Mouse (Mus musculus): ENCODE data around the gene Btbd7. TPM values are rescaled to one million over a fixed set of nuclear protein-coding genes. Genes with fewer than 3 reads are reported as not detected.

Btbd7 gene
- polyA plus RNA-seq, 1 experiment from 2014 or later: 24.0 TPM

- 97% methylated on average over 5 of the region's 5 CpGs for WGBS
- no peak overlapping the region for H3K4me2 ChIP-seq (replicated peaks; ENCODE audit: low read depth, low read length)
- no peak overlapping the region for H3K27ac ChIP-seq (ENCODE audit: low read depth, low read length)
- no peak overlapping the region for H3K9ac ChIP-seq (ENCODE audit: low read depth, low read length)
- no peaks in the 10 kb centered on the region; the same call in 1 of the 2 replicates for H3K9me3 ChIP-seq (ENCODE audit: control insufficient read depth, low read length)
- H3K4me3 ChIP-seq (ENCODE audit: low read length): no peak overlapping the region
- H3K27me3 ChIP-seq (ENCODE audit: control insufficient read depth, insufficient read depth, low read length): no peaks in the 10 kb centered on the region
- ATAC-seq (ENCODE audit: low FRiP score, low TSS enrichment): no peak
- peaks cover 89% of the 10 kb centered on the region for H3K36me3 ChIP-seq (ENCODE audit: control insufficient read depth, insufficient read depth, low read length)
- H3K4me1 ChIP-seq (ENCODE audit: control insufficient read depth, insufficient read depth, low read length): no peaks in the 10 kb centered on the region
Measured at GRCm38 (mm10) chr12:102772676-102773075, 105.6 kb downstream of the Btbd7 start.

GRCm38 (mm10) chr12:102771601-102772000 lies 106.7 kb downstream of the Btbd7 start:
- Histone ChIP-seq H3K36me3 (ENCODE audit: control insufficient read depth, insufficient read depth, low read length) (peaks cover 91% of the 10 kb centered on the region), H3K4me1 (ENCODE audit: control insufficient read depth, insufficient read depth, low read length) (no peaks in the 10 kb centered on the region), H3K9ac (ENCODE audit: low read depth, low read length) (no peak overlapping the region), H3K4me3 (ENCODE audit: low read length) (no peak overlapping the region), H3K27ac (ENCODE audit: low read depth, low read length) (no peak overlapping the region), H3K9me3 (ENCODE audit: control insufficient read depth, low read length) (no peaks in the 10 kb centered on the region; the same call in 1 of the 2 replicates), H3K27me3 (ENCODE audit: control insufficient read depth, insufficient read depth, low read length) (no peaks in the 10 kb centered on the region), H3K4me2 (replicated peaks; ENCODE audit: low read depth, low read length) (no peak overlapping the region)
- 96% methylated on average over 8 of the region's 8 CpGs for WGBS
- ATAC-seq (ENCODE audit: low FRiP score, low TSS enrichment): no peak

DNA sequence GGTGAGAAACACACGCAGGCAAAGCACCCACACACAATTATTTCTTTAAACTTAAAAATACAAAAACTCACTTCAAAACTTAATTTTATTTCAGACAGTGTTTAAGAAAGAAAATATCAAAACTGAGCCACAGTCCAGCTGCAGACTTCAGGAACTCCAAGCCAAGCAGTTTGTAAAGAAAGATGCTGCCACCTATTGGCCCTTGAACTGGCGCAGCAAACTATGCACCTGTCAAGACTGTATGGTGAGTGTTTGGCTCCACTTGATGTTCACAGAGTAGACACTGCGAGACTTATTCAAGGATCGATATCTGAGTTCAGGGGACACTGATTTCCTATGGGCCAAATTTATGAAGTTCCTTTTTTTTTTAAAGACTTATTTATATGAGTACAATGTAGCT lies 109.3 kb downstream of the Btbd7 start:
- Histone ChIP-seq H3K4me1 (ENCODE audit: control insufficient read depth, insufficient read depth, low read length) (no peaks in the 10 kb centered on the region), H3K36me3 (ENCODE audit: control insufficient read depth, insufficient read depth, low read length) (peaks cover 86% of the 10 kb centered on the region), H3K27me3 (ENCODE audit: control insufficient read depth, insufficient read depth, low read length) (no peaks in the 10 kb centered on the region), H3K9me3 (ENCODE audit: control insufficient read depth, low read length) (no peaks in the 10 kb centered on the region; the same call in 1 of the 2 replicates), H3K4me2 (replicated peaks; ENCODE audit: low read depth, low read length) (no peak overlapping the region), H3K4me3 (ENCODE audit: low read length) (no peak overlapping the region), H3K9ac (ENCODE audit: low read depth, low read length) (no peak overlapping the region), H3K27ac (ENCODE audit: low read depth, low read length) (no peak overlapping the region)
- no peak for ATAC-seq (ENCODE audit: low FRiP score, low TSS enrichment)
- WGBS: 96% methylated on average over 4 of the region's 4 CpGs

GRCm38 (mm10) chr12:102763696-102764095 lies 114.6 kb downstream of the Btbd7 start:
- Histone ChIP-seq H3K27ac (ENCODE audit: low read depth, low read length) (no peak overlapping the region), H3K9me3 (ENCODE audit: control insufficient read depth, low read length) (no peaks in the 10 kb centered on the region), H3K4me2 (replicated peaks; ENCODE audit: low read depth, low read length) (no peak overlapping the region), H3K36me3 (ENCODE audit: control insufficient read depth, insufficient read depth, low read length) (peaks cover 53% of the 10 kb centered on the region), H3K4me3 (ENCODE audit: low read length) (no peak overlapping the region), H3K27me3 (ENCODE audit: control insufficient read depth, insufficient read depth, low read length) (no peaks in the 10 kb centered on the region), H3K9ac (ENCODE audit: low read depth, low read length) (no peak overlapping the region), H3K4me1 (ENCODE audit: control insufficient read depth, insufficient read depth, low read length) (peaks cover 14% of the 10 kb centered on the region)
- no peak for ATAC-seq (ENCODE audit: low FRiP score, low TSS enrichment)

- Histone ChIP-seq H3K27ac (ENCODE audit: low read depth, low read length) (no peak overlapping the region), H3K4me3 (ENCODE audit: low read length) (no peak overlapping the region), H3K36me3 (ENCODE audit: control insufficient read depth, insufficient read depth, low read length) (peaks cover 34% of the 10 kb centered on the region; the same call in 1 of the 2 replicates), H3K9ac (ENCODE audit: low read depth, low read length) (no peak overlapping the region), H3K4me2 (replicated peaks; ENCODE audit: low read depth, low read length) (no peak overlapping the region), H3K27me3 (ENCODE audit: control insufficient read depth, insufficient read depth, low read length) (no peaks in the 10 kb centered on the region), H3K9me3 (ENCODE audit: control insufficient read depth, low read length) (no peaks in the 10 kb centered on the region), H3K4me1 (ENCODE audit: control insufficient read depth, insufficient read depth, low read length) (peaks cover 15% of the 10 kb centered on the region)
- no peak for ATAC-seq (ENCODE audit: low FRiP score, low TSS enrichment)
- 90% methylated on average over 3 of the region's 3 CpGs for WGBS
Measured at GRCm38 (mm10) chr12:102761668-102762067, 116.6 kb downstream of the Btbd7 start.

GRCm38 (mm10) chr12:102758936-102759335 lies 119.3 kb downstream of the Btbd7 start:
- no peak for ATAC-seq (ENCODE audit: low FRiP score, low TSS enrichment)
- Histone ChIP-seq H3K36me3 (ENCODE audit: control insufficient read depth, insufficient read depth, low read length) (peaks cover 13% of the 10 kb centered on the region; the same call in 1 of the 2 replicates), H3K27ac (ENCODE audit: low read depth, low read length) (peak overlapping the region; percentile 83; the same call in 1 of the 2 replicates), H3K4me1 (ENCODE audit: control insufficient read depth, insufficient read depth, low read length) (peaks cover 18% of the 10 kb centered on the region), H3K27me3 (ENCODE audit: control insufficient read depth, insufficient read depth, low read length) (no peaks in the 10 kb centered on the region), H3K9ac (ENCODE audit: low read depth, low read length) (peak overlapping the region; percentile 65), H3K9me3 (ENCODE audit: control insufficient read depth, low read length) (no peaks in the 10 kb centered on the region), H3K4me3 (ENCODE audit: low read length) (peak overlapping the region; percentile 57), H3K4me2 (replicated peaks; ENCODE audit: low read depth, low read length) (peak overlapping the region; percentile 89)
- under 1% methylated on average over 5 of the region's 5 CpGs for WGBS

DNA sequence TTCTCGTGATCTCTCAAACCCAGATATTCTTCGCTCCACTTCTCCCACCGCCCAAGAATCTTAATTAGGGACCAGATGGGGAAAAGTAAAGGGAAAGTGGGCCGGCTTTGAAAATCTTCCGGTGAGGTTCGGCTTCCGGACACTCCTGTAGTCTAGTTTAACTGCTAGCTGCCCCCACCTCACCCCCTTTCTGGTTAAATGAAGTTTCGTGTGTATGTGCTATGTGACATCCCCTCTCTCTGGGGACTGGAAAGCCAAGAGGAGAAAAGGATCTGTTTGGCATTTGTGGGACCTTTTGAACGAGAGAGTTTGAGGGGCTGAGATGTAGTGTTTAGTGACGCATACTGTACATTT lies 119.9 kb downstream of the Btbd7 start, which contains the start of gene Gm20604:
Gene Gm20604 (minus strand): TSS at position 270 of the 354 bp plus-strand sequence.
- no peak for ATAC-seq (ENCODE audit: low FRiP score, low TSS enrichment)
- H3K36me3 ChIP-seq (ENCODE audit: control insufficient read depth, insufficient read depth, low read length): peaks cover 12% of the 10 kb centered on the region

GRCm38 (mm10) chr12:102757689-102758402 lies 120.4 kb downstream of the Btbd7 start, which contains the start of the genes Gm28051, Gon7 and Ubr7:
Gene Gm28051 (minus strand): TSS chr12:102757765.
Gene Gon7 (minus strand): TSS chr12:102757803.
Gene Ubr7 (plus strand): TSS chr12:102757967.
- H3K9ac ChIP-seq (ENCODE audit: low read depth, low read length): peak within 1 kb of the TSS; percentile 76
- H3K36me3 ChIP-seq (ENCODE audit: control insufficient read depth, insufficient read depth, low read length): peaks cover 12% of the 10 kb centered on the region
- H3K9me3 ChIP-seq (ENCODE audit: control insufficient read depth, low read length): no peaks in the 10 kb centered on the region
- peak within 1 kb of the TSS; percentile 89 for H3K4me2 ChIP-seq (replicated peaks; ENCODE audit: low read depth, low read length)
- ATAC-seq (ENCODE audit: low FRiP score, low TSS enrichment): peak; percentile 96
- peak within 1 kb of the TSS; percentile 57 for H3K4me3 ChIP-seq (ENCODE audit: low read length)
- peak within 1 kb of the TSS; percentile 88 for H3K27ac ChIP-seq (ENCODE audit: low read depth, low read length)
- H3K4me1 ChIP-seq (ENCODE audit: control insufficient read depth, insufficient read depth, low read length): peaks cover 18% of the 10 kb centered on the region
- no peaks in the 10 kb centered on the region for H3K27me3 ChIP-seq (ENCODE audit: control insufficient read depth, insufficient read depth, low read length)
- under 1% methylated on average over 73 of the region's 73 CpGs for WGBS

More for the DNA sequence above, 119.9 kb downstream of the Btbd7 start, which contains the start of gene Gm20604:
- peak within 1 kb of the TSS; percentile 89 for H3K4me2 ChIP-seq (replicated peaks; ENCODE audit: low read depth, low read length)
- no peaks in the 10 kb centered on the region for H3K9me3 ChIP-seq (ENCODE audit: control insufficient read depth, low read length)
- peaks cover 18% of the 10 kb centered on the region for H3K4me1 ChIP-seq (ENCODE audit: control insufficient read depth, insufficient read depth, low read length)
- no peaks in the 10 kb centered on the region for H3K27me3 ChIP-seq (ENCODE audit: control insufficient read depth, insufficient read depth, low read length)
- under 1% methylated on average over 10 of the region's 10 CpGs for WGBS
- H3K27ac ChIP-seq (ENCODE audit: low read depth, low read length): peak within 1 kb of the TSS; percentile 88
- peak within 1 kb of the TSS; percentile 57 for H3K4me3 ChIP-seq (ENCODE audit: low read length)
- peak within 1 kb of the TSS; percentile 76 for H3K9ac ChIP-seq (ENCODE audit: low read depth, low read length)

GRCm38 (mm10) chr12:102757055-102757688 lies 121.1 kb downstream of the Btbd7 start:
- Histone ChIP-seq H3K27me3 (ENCODE audit: control insufficient read depth, insufficient read depth, low read length) (no peaks in the 10 kb centered on the region), H3K4me1 (ENCODE audit: control insufficient read depth, insufficient read depth, low read length) (peaks cover 18% of the 10 kb centered on the region), H3K9me3 (ENCODE audit: control insufficient read depth, low read length) (no peaks in the 10 kb centered on the region), H3K27ac (ENCODE audit: low read depth, low read length) (peak overlapping the region; percentile 88), H3K36me3 (ENCODE audit: control insufficient read depth, insufficient read depth, low read length) (peaks cover 6% of the 10 kb centered on the region), H3K4me2 (replicated peaks; ENCODE audit: low read depth, low read length) (peak overlapping the region; percentile 49), H3K9ac (ENCODE audit: low read depth, low read length) (peak overlapping the region; percentile 76), H3K4me3 (ENCODE audit: low read length) (peak overlapping the region; percentile 57)
- 2% methylated on average over 46 of the region's 46 CpGs for WGBS
- ATAC-seq (ENCODE audit: low FRiP score, low TSS enrichment): peak; percentile 86
